9 mouse cellular contexts compared by ENCODE assay signal in the genomic region with DNA sequence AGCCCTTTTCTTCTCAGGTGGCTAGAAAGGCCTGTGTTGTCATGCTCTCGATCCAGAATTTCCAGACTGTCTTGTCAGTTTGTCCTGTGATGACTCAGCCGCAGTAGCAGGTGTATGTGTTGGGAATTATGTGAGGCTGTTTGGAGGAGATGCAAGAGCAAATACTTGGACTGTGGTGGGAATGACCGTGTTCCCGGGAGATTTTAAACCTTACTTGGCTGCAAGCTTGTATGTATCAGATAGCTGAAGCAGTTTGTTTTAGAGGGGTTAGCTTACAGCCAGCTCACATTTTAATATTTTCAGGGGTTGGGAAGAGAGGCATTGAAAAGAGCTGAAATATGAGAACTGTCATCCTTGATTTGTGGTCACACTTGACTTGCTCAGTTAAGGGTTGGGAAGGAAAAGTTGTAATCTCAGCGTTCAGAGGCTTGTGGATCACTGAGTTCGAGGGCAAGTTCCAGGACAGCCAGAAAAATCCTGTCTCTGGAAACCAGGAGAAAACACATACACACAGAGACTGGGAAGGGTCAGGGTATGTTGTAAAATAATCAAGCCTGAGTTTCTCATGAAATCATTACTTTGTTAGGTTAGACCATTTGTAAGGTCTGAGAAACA. TPM values are rescaled to one million over a fixed set of nuclear protein-coding genes. Genes with fewer than 3 reads are reported as not detected.
DNase-seq lines count a peak whose midpoint lies in the region; ATAC-seq and TF ChIP-seq lines count a peak whose summit lies in the region.
"Had no signal": no experiment of that assay in that cellular context is flagged by ENCODE, and none has a peak within 500 bp of the region (broad histone marks: within the 10 kb centered on the region; RNA-seq: fewer than 3 reads in every experiment).

No protein-coding gene starts in this region.

- no peak overlapping the region for H3K4me3 ChIP-seq in heart, postnatal 0 days (ENCODE audit: low read depth, low read length)
- peak overlapping the region; percentile 78; the same call in 1 of the 2 replicates for H3K4me3 ChIP-seq in embryonic facial prominence, embryonic 12.5 days
- peak overlapping the region; percentile 75; the same call in 1 of the 2 replicates for H3K4me3 ChIP-seq in kidney, postnatal 0 days (replicated peaks; ENCODE audit: low read depth, low read length)
- H3K4me3 ChIP-seq in neural tube, embryonic 13.5 days = peak overlapping the region; percentile 88

- ATAC-seq in heart, postnatal 0 days (ENCODE audit: insufficient read depth, low read depth) = no peak
- ATAC-seq in embryonic facial prominence, embryonic 12.5 days (ENCODE audit: insufficient number of reproducible peaks, insufficient read depth, low FRiP score, low TSS enrichment) = no peak
- ATAC-seq in kidney, postnatal 0 days (replicated peaks; ENCODE audit: low FRiP score, low read depth) = 0 out of 2 replicates have a peak, but pooled peaks have one; percentile 22
- ATAC-seq in neural tube, embryonic 13.5 days (ENCODE audit: low read depth) = no peak

- DNase-seq in heart, postnatal 0 days (ENCODE audit: low spot score) = no peak
- no peak for DNase-seq in heart, postnatal 4 days
- no peak for DNase-seq in kidney, postnatal 0 days (ENCODE audit: low spot score)
- no peak for DNase-seq in frontal cortex, postnatal 10 days (ENCODE audit: low spot score in 2 of 2)
- no peak for DNase-seq in cerebellum, postnatal 10 days
- no peak for DNase-seq in adrenal gland, adult 18-20 months (ENCODE audit: low spot score in 2 of 2)
- DNase-seq: left cerebral cortex, postnatal 4 days had no signal

- H3K27ac ChIP-seq in heart, postnatal 0 days (ENCODE audit: low read depth) = no peak overlapping the region
- H3K27ac ChIP-seq in embryonic facial prominence, embryonic 12.5 days = peak overlapping the region; percentile 54; the same call in 1 of the 2 replicates
- peak overlapping the region; percentile 74 for H3K27ac ChIP-seq in kidney, postnatal 0 days
- H3K27ac ChIP-seq in neural tube, embryonic 13.5 days (replicated peaks) = no peak overlapping the region

- 76% methylated on average over 6 of the region's 6 CpGs for WGBS in heart, postnatal 0 days
- WGBS in embryonic facial prominence, embryonic 12.5 days = 60% methylated on average over 6 of the region's 6 CpGs
- WGBS in kidney, postnatal 0 days = 26% methylated on average over 6 of the region's 6 CpGs
- 81% methylated on average over 6 of the region's 6 CpGs for WGBS in neural tube, embryonic 13.5 days

- H3K4me1 ChIP-seq in heart, postnatal 0 days (ENCODE audit: control insufficient read depth, insufficient read depth) = peaks cover 35% of the 10 kb centered on the region
- peaks cover 29% of the 10 kb centered on the region for H3K4me1 ChIP-seq in embryonic facial prominence, embryonic 12.5 days
- peaks cover 21% of the 10 kb centered on the region for H3K4me1 ChIP-seq in kidney, postnatal 0 days (replicated peaks; ENCODE audit: insufficient read depth, low read length)
- H3K4me1 ChIP-seq in neural tube, embryonic 13.5 days (replicated peaks) = peaks cover 37% of the 10 kb centered on the region

- H3K27me3 ChIP-seq in heart, postnatal 0 days (ENCODE audit: control insufficient read depth, insufficient read depth, low read length) = no peaks in the 10 kb centered on the region
- H3K27me3 ChIP-seq in embryonic facial prominence, embryonic 12.5 days = no peaks in the 10 kb centered on the region
- H3K27me3 ChIP-seq in kidney, postnatal 0 days (ENCODE audit: insufficient read depth, low read length) = no peaks in the 10 kb centered on the region
- H3K27me3 ChIP-seq in neural tube, embryonic 13.5 days = no peaks in the 10 kb centered on the region

- H3K4me2 ChIP-seq in heart, postnatal 0 days (ENCODE audit: low read depth, low read length) = peak overlapping the region; percentile 76
- H3K4me2 ChIP-seq in embryonic facial prominence, embryonic 12.5 days (replicated peaks) = peak overlapping the region; percentile 78
- H3K4me2 ChIP-seq in kidney, postnatal 0 days (ENCODE audit: low read length) = peak overlapping the region; percentile 70
- peak overlapping the region; percentile 83 for H3K4me2 ChIP-seq in neural tube, embryonic 13.5 days

- no peak overlapping the region; the same call in 1 of the 2 replicates for H3K9ac ChIP-seq in heart, postnatal 0 days (replicated peaks; ENCODE audit: low read depth, low read length)
- H3K9ac ChIP-seq in embryonic facial prominence, embryonic 12.5 days = peak overlapping the region; percentile 93; the same call in 1 of the 2 replicates
- H3K9ac ChIP-seq in kidney, postnatal 0 days (ENCODE audit: low read depth, low read length) = peak overlapping the region; percentile 40; the same call in 1 of the 2 replicates
- peak overlapping the region; percentile 94; the same call in 1 of the 2 replicates for H3K9ac ChIP-seq in neural tube, embryonic 13.5 days

- no peak for TF ChIP-seq EP300 in heart, postnatal 0 days (IDR thresholded peaks at IDR 0.05; ENCODE audit: low read depth)

- no peaks in the 10 kb centered on the region for H3K9me3 ChIP-seq in heart, postnatal 0 days (replicated peaks; ENCODE audit: control insufficient read depth, low read length)
- H3K9me3 ChIP-seq in embryonic facial prominence, embryonic 12.5 days = no peaks in the 10 kb centered on the region
- H3K9me3 ChIP-seq in kidney, postnatal 0 days (replicated peaks; ENCODE audit: low read length) = no peaks in the 10 kb centered on the region
- H3K9me3 ChIP-seq in neural tube, embryonic 13.5 days = no peaks in the 10 kb centered on the region

- TF ChIP-seq CTCF in heart, postnatal 0 days (IDR thresholded peaks at IDR 0.05; ENCODE audit: low read depth) = no peak
- no peak for TF ChIP-seq CTCF in kidney, postnatal 0 days (IDR thresholded peaks at IDR 0.05; ENCODE audit: low read depth)

- peaks cover 26% of the 10 kb centered on the region for H3K36me3 ChIP-seq in heart, postnatal 0 days (replicated peaks; ENCODE audit: control insufficient read depth, insufficient read depth, low read length)
- H3K36me3 ChIP-seq in embryonic facial prominence, embryonic 12.5 days = peaks cover 28% of the 10 kb centered on the region
- H3K36me3 ChIP-seq in kidney, postnatal 0 days (ENCODE audit: insufficient read depth, low read length) = peaks cover 23% of the 10 kb centered on the region
- H3K36me3 ChIP-seq in neural tube, embryonic 13.5 days = peaks cover 31% of the 10 kb centered on the region

RNA-seq across cellular contexts. Expression of gene Atp6v1g1, which starts 2.0 kb away (rescaled TPM):
- total RNA-seq in heart, postnatal 0 days (2014; rRNA removed; ENCODE audit: low replicate concordance) = 120 and 148 TPM in 2 replicates
- polyA plus RNA-seq in heart, postnatal 0 days (2015; fragmentation: Nextera tagmentation; extraction: Ambion mirVana) = 278 and 279 TPM in 2 replicates
- total RNA-seq in heart, postnatal 4 days (2021) = 100 to 1,000 TPM; 158 to 159 TPM
- polyA plus RNA-seq in embryonic facial prominence, embryonic 12.5 days (2016; fragmentation: Nextera tagmentation; extraction: Ambion mirVana) = 302 TPM in 2 replicates
- 405 and 416 TPM in 2 replicates for polyA plus RNA-seq in kidney, postnatal 0 days (2015; fragmentation: Nextera tagmentation; extraction: Ambion mirVana)
- polyA plus RNA-seq in neural tube, embryonic 13.5 days (2015; fragmentation: Nextera tagmentation; extraction: Ambion mirVana) = 450 and 499 TPM in 2 replicates
- total RNA-seq in adrenal gland, adult 18-20 months (2021) = 100 to 1,000 TPM; 182 to 188 TPM

RNA-seq across cellular contexts. Expression of gene Tmem268, which starts 12.0 kb away (rescaled TPM):
- total RNA-seq in heart, postnatal 0 days (2014; rRNA removed; ENCODE audit: low replicate concordance) = 5.2 and 10.0 TPM in 2 replicates
- 4.6 and 4.7 TPM in 2 replicates for polyA plus RNA-seq in heart, postnatal 0 days (2015; fragmentation: Nextera tagmentation; extraction: Ambion mirVana)
- total RNA-seq in heart, postnatal 4 days (2021) = 1 to 10 TPM; 4.3 to 4.9 TPM
- polyA plus RNA-seq in embryonic facial prominence, embryonic 12.5 days (2016; fragmentation: Nextera tagmentation; extraction: Ambion mirVana) = 9.8 and 11.6 TPM in 2 replicates
- 5.3 and 5.4 TPM in 2 replicates for polyA plus RNA-seq in kidney, postnatal 0 days (2015; fragmentation: Nextera tagmentation; extraction: Ambion mirVana)
- 3.7 and 3.8 TPM in 2 replicates for polyA plus RNA-seq in neural tube, embryonic 13.5 days (2015; fragmentation: Nextera tagmentation; extraction: Ambion mirVana)
- 10 to 100 TPM in 1 of 2 experiments, 1 to 10 TPM in 1; 8.9 to 14.8 TPM for total RNA-seq in adrenal gland, adult 18-20 months (2021)

RNA-seq across cellular contexts. Expression of gene Whrn, which starts 50.8 kb away (rescaled TPM):
- total RNA-seq in heart, postnatal 0 days (2014; rRNA removed; ENCODE audit: low replicate concordance) = 5.5 and 7.6 TPM in 2 replicates
- polyA plus RNA-seq in heart, postnatal 0 days (2015; fragmentation: Nextera tagmentation; extraction: Ambion mirVana) = 1.3 and 1.7 TPM in 2 replicates
- total RNA-seq in heart, postnatal 4 days (2021) = 1 to 10 TPM; 5.1 to 8.9 TPM
- polyA plus RNA-seq in embryonic facial prominence, embryonic 12.5 days (2016; fragmentation: Nextera tagmentation; extraction: Ambion mirVana) = 7.1 and 8.6 TPM in 2 replicates
- polyA plus RNA-seq in kidney, postnatal 0 days (2015; fragmentation: Nextera tagmentation; extraction: Ambion mirVana) = 3.4 TPM in 2 replicates
- polyA plus RNA-seq in neural tube, embryonic 13.5 days (2015; fragmentation: Nextera tagmentation; extraction: Ambion mirVana) = 4.2 and 5.6 TPM in 2 replicates
- 10 to 100 TPM; 41.4 to 59.6 TPM for total RNA-seq in adrenal gland, adult 18-20 months (2021)

RNA-seq across cellular contexts. Expression of gene Gm11213, which starts 58.5 kb away (rescaled TPM):
- total RNA-seq in heart, postnatal 0 days (2014; rRNA removed; ENCODE audit: low replicate concordance) = not detected in 2 replicates
- not detected in 2 replicates for polyA plus RNA-seq in heart, postnatal 0 days (2015; fragmentation: Nextera tagmentation; extraction: Ambion mirVana)
- total RNA-seq in heart, postnatal 4 days (2021) = not detected
- polyA plus RNA-seq in embryonic facial prominence, embryonic 12.5 days (2016; fragmentation: Nextera tagmentation; extraction: Ambion mirVana) = not detected in 2 replicates
- polyA plus RNA-seq in kidney, postnatal 0 days (2015; fragmentation: Nextera tagmentation; extraction: Ambion mirVana) = not detected in 2 replicates
- not detected in 2 replicates for polyA plus RNA-seq in neural tube, embryonic 13.5 days (2015; fragmentation: Nextera tagmentation; extraction: Ambion mirVana)
- total RNA-seq in adrenal gland, adult 18-20 months (2021) = not detected
- total RNA-seq: left cerebral cortex, postnatal 4 days had no signal

Comparison
In these comparisons a context has a peak if more than half of its experiments do, and no peak if none do; other contexts are left out.
1. H3K27ac ChIP-seq: peak in embryonic facial prominence, embryonic 12.5 days (single experiment) and kidney, postnatal 0 days (single experiment); none in heart, postnatal 0 days (single experiment) and neural tube, embryonic 13.5 days (single experiment).
2. Peak in every context shown above with its lines, with median percentiles within 50 percentile points of each other: H3K4me2 ChIP-seq.